Mouse (Mus musculus) E14TG2a.4 (cell line): ENCODE results near the gene Dynll1.

ENCODE experiments used
- CTCF ChIP-seq: conservative IDR thresholded peaks from 2 replicates; pipeline ENCODE4 v1.5.1; 2014; ENCODE audit warnings: low read length
- NANOG ChIP-seq: IDR thresholded peaks from 2 replicates; pipeline ENCODE4 v1.6.1; 2014; ENCODE audit warnings: borderline replicate concordance, low read length, mixed read lengths
- POU5F1 ChIP-seq: IDR thresholded peaks from 2 replicates; pipeline ENCODE4 v1.6.1; 2014; ENCODE audit warnings: low read length, borderline replicate concordance

DNA sequence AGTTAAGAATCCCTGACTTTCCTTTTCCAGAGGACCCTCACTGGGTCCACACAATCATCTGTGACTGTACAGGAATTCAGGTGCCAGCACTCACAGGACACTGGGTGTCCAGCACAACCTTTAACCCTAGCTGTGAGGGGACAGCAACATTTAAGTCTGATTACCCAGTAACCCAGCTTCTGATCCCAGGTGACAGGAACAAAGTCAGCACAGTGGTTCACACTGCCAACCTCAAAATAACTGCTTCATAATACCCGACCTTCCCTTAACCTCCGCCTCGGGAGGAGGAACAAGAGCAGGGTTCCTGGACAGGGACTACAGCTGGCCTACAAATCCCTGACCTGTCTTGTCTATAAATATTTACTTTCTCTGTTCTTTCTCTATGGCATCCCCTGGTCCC, 32.5 kb downstream of the Dynll1 start:
- TF ChIP-seq CTCF = no peak
- no peak for TF ChIP-seq NANOG
- no peak for TF ChIP-seq POU5F1
